ENCODE assay signal across 9 mouse cellular contexts in the genomic region with DNA sequence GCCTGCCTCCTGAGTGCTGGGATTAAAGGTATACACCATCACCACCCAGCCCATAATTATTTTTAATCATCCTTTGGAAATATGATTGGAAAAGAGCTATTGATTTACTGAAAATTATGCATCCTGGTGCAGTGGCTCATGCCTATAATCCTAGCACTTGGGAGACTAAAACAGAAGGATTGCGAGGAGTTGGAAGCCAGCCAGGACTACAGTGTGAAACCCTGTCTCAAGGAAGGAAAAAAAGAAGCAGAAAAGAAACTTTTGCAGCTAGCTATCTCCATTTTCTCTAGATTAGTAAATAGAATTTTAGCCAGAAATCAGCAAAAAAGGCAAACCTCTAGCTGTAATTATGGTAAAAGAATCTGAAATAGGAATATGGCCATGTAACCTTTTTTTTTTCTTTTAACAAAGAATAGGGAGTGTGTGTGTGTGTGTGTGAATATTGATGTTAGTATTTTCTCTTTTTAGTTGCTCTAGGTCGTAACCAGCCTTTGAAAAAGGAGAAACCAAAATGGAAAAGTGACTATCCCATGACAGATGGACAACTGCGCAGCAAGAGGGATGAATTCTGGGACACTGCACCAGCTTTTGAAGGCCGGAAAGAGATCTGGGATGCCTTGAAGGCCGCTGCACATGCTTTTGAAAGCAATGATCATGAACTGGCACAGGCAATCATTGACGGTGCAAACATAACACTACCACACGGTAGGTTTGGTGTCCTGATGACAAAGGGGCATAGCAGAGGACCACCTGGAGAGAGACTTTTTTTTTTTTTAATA. TPM values are rescaled to one million over a fixed set of nuclear protein-coding genes. Genes with fewer than 3 reads are reported as not detected.
DNase-seq lines count a peak whose midpoint lies in the region; ATAC-seq lines count a peak whose summit lies in the region.
"Had no signal": no experiment of that assay in that cellular context is flagged by ENCODE, and none has a peak within 500 bp of the region (broad histone marks: within the 10 kb centered on the region; RNA-seq: fewer than 3 reads in every experiment).

No protein-coding gene starts in this region.

- WGBS in forebrain, embryonic 12.5 days = 86% methylated on average over 7 of the region's 7 CpGs
- 90% methylated on average over 7 of the region's 7 CpGs for WGBS in forebrain, embryonic 11.5 days

- no peak overlapping the region for H3K4me2 ChIP-seq in forebrain, embryonic 12.5 days
- no peak overlapping the region for H3K4me2 ChIP-seq in forebrain, embryonic 11.5 days (ENCODE audit: low read depth, low read length, severe bottlenecking)

- H3K27me3 ChIP-seq in forebrain, embryonic 12.5 days = no peaks in the 10 kb centered on the region
- no peaks in the 10 kb centered on the region for H3K27me3 ChIP-seq in forebrain, embryonic 11.5 days (ENCODE audit: control insufficient read depth, insufficient read depth, low read length)

- no peak for ATAC-seq in forebrain, embryonic 12.5 days (ENCODE audit: low FRiP score)
- no peak for ATAC-seq in forebrain, embryonic 11.5 days (replicated peaks; ENCODE audit: low FRiP score)

- H3K9me3 ChIP-seq in forebrain, embryonic 12.5 days = no peaks in the 10 kb centered on the region
- no peaks in the 10 kb centered on the region for H3K9me3 ChIP-seq in forebrain, embryonic 11.5 days (ENCODE audit: control insufficient read depth, low read length)

- H3K4me3 ChIP-seq in forebrain, embryonic 12.5 days (replicated peaks) = no peak overlapping the region
- no peak overlapping the region for H3K4me3 ChIP-seq in forebrain, embryonic 11.5 days (ENCODE audit: low read depth, low read length)
- H3K4me3 ChIP-seq: myocyte had no signal

- H3K36me3 ChIP-seq in forebrain, embryonic 12.5 days (replicated peaks) = 0 out of 2 replicates have a peak, but pooled peaks cover 4% of the 10 kb centered on the region
- no peaks in the 10 kb centered on the region for H3K36me3 ChIP-seq in forebrain, embryonic 11.5 days (ENCODE audit: control insufficient read depth, insufficient read depth, low read length)

- H3K4me1 ChIP-seq in forebrain, embryonic 12.5 days = peaks cover 9% of the 10 kb centered on the region; the same call in 1 of the 2 replicates
- no peaks in the 10 kb centered on the region for H3K4me1 ChIP-seq in forebrain, embryonic 11.5 days (replicated peaks; ENCODE audit: control insufficient read depth, insufficient read depth, low read length)

- no peak for DNase-seq in forebrain, embryonic 11.5 days (ENCODE audit: low spot score)
- DNase-seq in ovary, adult 18-20 months (ENCODE audit: low spot score) = peak; percentile 17
- no peak for DNase-seq in ovary, postnatal 10 days (ENCODE audit: low spot score)
- peak; percentile 79 for DNase-seq in kidney, postnatal 10 days
- DNase-seq in ovary, postnatal 14 days (ENCODE audit: low spot score) = peak; percentile 16
- DNase-seq in thymus, postnatal 0 days (ENCODE audit: low spot score) = no peak
- no peak for DNase-seq in yolk sac, embryonic 10.5 days (ENCODE audit: low spot score)

- H3K27ac ChIP-seq in forebrain, embryonic 12.5 days = peak overlapping the region; percentile 20; the same call in 1 of the 2 replicates
- no peak overlapping the region for H3K27ac ChIP-seq in forebrain, embryonic 11.5 days (ENCODE audit: low read depth, low read length)

- H3K9ac ChIP-seq in forebrain, embryonic 12.5 days = no peak overlapping the region
- no peak overlapping the region for H3K9ac ChIP-seq in forebrain, embryonic 11.5 days (ENCODE audit: low read length)

RNA-seq across cellular contexts. Expression of gene Efcab9, which starts 32.9 kb away (rescaled TPM):
- 0.27 TPM in 1 of 2 replicates, not detected in the other for polyA plus RNA-seq in forebrain, embryonic 12.5 days (2016; fragmentation: Nextera tagmentation; extraction: Ambion mirVana)
- polyA plus RNA-seq in forebrain, embryonic 11.5 days (2014; fragmentation: Nextera tagmentation; extraction: Ambion mirVana) = 0.29 TPM in 1 of 2 replicates, not detected in the other
- 1.9 and 2.1 TPM in 2 replicates for polyA plus RNA-seq in thymus, postnatal 0 days (2015; fragmentation: Nextera tagmentation; extraction: Ambion mirVana)

RNA-seq across cellular contexts. Expression of gene Stk10, which starts 34.2 kb away (rescaled TPM):
- polyA plus RNA-seq in forebrain, embryonic 12.5 days (2016; fragmentation: Nextera tagmentation; extraction: Ambion mirVana) = 2.3 and 2.4 TPM in 2 replicates
- polyA plus RNA-seq in forebrain, embryonic 11.5 days (2014; fragmentation: Nextera tagmentation; extraction: Ambion mirVana) = 1.4 and 1.8 TPM in 2 replicates
- polyA plus RNA-seq in thymus, postnatal 0 days (2015; fragmentation: Nextera tagmentation; extraction: Ambion mirVana) = 10.6 and 12.9 TPM in 2 replicates

RNA-seq across cellular contexts. Expression of gene Ubtd2, which starts 43.8 kb away (rescaled TPM):
- 68.3 and 72.7 TPM in 2 replicates for polyA plus RNA-seq in forebrain, embryonic 12.5 days (2016; fragmentation: Nextera tagmentation; extraction: Ambion mirVana)
- 72.2 and 79.6 TPM in 2 replicates for polyA plus RNA-seq in forebrain, embryonic 11.5 days (2014; fragmentation: Nextera tagmentation; extraction: Ambion mirVana)
- polyA plus RNA-seq in thymus, postnatal 0 days (2015; fragmentation: Nextera tagmentation; extraction: Ambion mirVana) = 15.4 and 16.1 TPM in 2 replicates

Comparison
In these comparisons a context has a peak if more than half of its experiments do, and no peak if none do; other contexts are left out.
1. DNase-seq: peak in ovary, adult 18-20 months (single experiment), kidney, postnatal 10 days (single experiment) and ovary, postnatal 14 days (single experiment); none in forebrain, embryonic 11.5 days (single experiment), ovary, postnatal 10 days (single experiment), thymus, postnatal 0 days (single experiment) and yolk sac, embryonic 10.5 days (single experiment).